Mouse (Mus musculus) left cerebral cortex, postnatal 14 days (tissue): ENCODE data around the gene Dqx1. TPM values are rescaled to one million over a fixed set of nuclear protein-coding genes. Genes with fewer than 3 reads are reported as not detected.

Source experiments
- DNase-seq, 2 experiments: peaks; one replicate each; pipeline ENCODE4 v3.0.0; 2021 to 2022; ENCODE audit warnings: low spot score in 2 of 2, mixed read lengths in 1 of 2
- intact Hi-C: fragments of 180-260 bp; cut with DNase I; formaldehyde crosslinking; loops from one replicate; pipeline ENCODE4 v1.15.1; 2025
- total RNA-seq, 2 experiments: library from RNA; stranded (reverse); gene quantifications; 2 replicates each; pipeline ENCODE4 v1.2.3; 2021

Dqx1 gene
- total RNA-seq, 2 experiments from 2014 or later, result 0.44 to 0.79 TPM

DNA sequence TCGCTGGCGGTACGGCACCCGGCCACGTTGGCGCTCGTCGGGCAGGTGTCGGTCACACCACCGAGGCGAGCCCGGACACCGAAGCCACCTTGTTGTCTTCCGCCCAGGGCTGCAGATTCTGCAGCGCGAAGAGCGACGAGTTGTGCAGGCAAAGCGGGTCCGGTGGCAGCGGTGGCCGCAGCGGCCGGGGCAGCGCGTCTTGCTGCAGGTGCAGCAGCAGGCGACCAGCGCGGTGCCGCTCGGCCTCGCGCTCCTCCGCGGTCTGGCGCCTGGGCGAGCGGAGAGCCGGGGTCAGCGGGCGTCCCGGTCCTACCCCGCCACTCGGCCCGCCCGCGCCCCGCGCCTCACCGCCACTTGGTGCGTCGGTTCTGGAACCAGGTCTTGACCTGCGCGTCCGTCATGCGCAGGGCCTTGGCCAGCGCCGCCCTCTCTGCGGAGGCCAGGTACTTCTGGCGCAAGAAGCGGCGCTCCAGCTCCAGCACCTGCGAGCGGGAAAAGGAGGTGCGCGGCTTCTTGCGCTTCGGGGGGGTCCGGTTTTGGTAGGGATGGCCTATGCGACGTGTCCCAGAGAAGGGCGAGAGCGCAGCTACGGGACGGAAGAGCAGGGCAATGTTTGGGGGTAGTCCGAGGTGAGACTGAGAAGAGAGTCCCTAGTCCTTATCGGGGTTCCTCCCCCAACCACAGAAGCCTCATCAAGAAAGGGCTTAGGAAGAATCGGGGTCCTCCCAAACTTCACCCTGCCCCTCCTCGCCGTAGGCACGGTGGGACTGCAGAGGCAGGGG, 11.3 kb downstream of the Dqx1 start:
- DNase-seq, result no peak
- intact Hi-C loops, result no loop called here

DNA sequence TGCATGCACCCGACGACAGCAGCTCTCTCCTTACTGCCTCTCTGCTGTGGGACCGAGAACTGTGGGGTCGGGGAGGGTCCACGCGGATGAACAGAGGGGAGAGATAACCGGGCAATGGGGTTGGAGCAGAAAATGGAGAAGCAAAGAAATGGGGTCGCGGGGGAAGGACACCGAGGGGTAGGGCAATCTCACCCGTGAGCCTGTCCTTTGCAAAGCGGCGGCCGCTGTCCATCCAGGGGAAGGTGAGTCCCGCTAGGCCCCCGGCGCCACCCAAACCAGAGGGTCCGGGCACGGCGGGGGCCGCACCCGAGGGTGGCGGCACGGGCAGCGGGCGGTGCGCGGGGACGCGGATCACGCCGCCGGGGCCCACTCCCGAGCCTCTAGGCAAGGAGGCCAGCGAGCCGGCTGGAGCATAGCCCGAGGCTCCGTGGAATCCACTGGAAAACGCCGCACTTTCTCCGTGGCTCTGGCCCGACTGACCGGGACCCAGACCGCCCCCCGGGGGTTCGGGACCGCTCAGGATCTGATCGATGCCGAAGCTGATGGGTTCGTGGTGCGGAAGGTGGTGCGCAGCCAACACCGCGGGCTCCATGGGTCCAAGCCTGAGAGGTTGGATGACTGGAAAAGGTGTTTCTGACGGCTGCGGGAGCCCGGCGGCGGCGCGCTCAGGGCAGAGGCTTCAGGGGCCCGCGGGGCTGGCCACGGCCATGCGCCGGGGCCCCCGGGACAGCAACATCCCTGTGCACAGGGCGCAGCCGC, 12.0 kb downstream of the Dqx1 start:
- intact Hi-C loops, result no loop called here
- no peak for DNase-seq

DNA sequence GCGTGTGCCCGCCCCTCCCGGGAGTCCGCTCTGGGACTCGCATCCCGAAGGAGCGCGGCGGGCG, 12.4 kb downstream of the Dqx1 start, which contains the start of gene Tlx2:
Gene Tlx2 (minus strand): TSS at position 47 of the 64 bp plus-strand sequence.
- no peak for DNase-seq
- intact Hi-C loops, result no loop called here

DNA sequence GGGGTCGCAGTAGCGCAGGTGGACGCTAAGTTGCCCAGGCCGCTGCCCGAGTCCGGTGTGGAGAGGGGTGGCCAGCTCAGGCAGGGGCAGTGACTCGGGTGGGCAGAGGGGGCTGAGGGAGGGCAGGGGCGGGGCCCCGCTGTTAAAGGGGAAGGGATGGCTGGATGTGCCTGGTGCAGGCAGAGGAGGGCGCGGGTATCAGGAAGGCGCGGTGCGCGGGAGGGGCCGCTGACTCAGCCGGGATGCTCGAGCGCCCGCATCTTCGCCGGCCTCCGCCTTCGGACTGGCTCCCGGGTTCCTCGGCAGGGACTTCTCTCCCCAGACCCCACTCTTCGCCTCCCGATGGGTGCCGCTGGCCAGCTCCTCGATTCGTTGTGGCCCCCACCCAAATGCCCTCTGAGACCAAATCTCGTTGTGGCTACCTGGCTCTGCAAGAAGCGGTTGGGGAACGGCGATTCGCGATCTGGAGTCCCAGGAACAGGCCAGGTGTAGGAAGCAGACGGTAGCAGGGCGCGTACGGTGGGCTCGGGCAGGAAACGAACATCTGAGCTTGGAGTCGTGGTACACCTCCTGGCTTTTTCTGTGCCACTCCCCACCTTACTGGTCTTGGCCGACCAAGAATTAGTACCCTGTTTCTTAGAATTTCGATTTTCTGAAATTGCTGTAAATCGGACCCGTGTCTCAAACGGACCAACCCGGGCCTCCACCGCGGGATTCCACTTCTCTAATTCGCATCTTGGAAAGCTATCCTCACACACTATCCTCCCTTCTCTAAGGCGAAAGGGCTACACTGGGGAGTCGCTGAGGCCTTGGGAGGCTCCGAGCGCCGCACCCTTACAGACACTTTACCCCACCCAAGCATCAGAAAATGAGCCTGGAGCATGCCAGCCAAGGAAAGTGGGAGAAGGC, 12.9 kb downstream of the Dqx1 start:
- no peak for DNase-seq
- intact Hi-C loops, result no loop called here

DNA sequence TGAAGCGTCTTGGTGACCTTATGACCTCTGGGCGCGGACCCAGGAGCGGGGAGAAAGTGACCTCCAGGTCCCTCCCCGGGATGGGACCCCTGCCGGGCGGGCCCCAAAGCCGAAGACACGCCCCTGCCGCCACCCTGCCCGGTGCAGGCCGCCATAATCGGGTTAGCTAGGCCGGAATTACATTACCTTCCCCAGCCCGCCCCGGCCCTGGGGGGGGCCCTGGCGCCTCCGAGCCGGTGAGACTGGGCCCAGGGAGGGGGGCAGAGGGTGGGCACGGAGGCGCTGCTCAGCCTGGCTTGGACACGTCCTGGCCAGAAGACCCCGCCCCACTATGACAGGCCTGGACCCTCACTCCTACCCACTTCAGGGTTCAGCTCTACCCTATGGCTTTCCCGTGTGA, 13.6 kb downstream of the Dqx1 start:
- intact Hi-C loops, result no loop called here
- DNase-seq, result no peak

DNA sequence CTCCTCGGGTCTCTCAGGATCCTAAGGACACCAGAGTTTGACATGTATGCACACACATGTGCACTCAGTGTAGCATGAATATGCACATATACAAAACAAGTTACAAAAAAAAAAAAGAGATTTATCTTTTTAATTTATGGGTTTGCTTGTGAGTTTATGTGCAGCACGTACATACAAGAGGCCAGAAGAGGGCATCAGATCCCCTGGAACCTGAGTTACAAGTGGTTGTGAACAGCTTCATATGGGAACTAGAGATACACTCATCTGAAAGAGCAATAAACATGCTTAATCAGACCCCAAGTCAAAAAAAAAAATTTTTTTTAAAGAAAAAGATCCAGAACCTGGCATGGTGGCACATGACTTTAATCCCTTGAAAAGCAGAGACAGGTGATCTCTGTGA, 17.3 kb downstream of the Dqx1 start:
- intact Hi-C loops, result loop anchor here (5.0 kb wide), 1 partner anchor 78 kb away; no protein-coding TSS in a partner anchor
- DNase-seq, result no peak

- DNase-seq, result peak in 1 of 2 experiments; percentile 35
Observed at GRCm38 (mm10) chr6:83077630-83078323, 20.1 kb downstream of the Dqx1 start, which contains the start of gene Pcgf1. TSS of gene Pcgf1 (plus strand) at chr6:83077869.

DNA sequence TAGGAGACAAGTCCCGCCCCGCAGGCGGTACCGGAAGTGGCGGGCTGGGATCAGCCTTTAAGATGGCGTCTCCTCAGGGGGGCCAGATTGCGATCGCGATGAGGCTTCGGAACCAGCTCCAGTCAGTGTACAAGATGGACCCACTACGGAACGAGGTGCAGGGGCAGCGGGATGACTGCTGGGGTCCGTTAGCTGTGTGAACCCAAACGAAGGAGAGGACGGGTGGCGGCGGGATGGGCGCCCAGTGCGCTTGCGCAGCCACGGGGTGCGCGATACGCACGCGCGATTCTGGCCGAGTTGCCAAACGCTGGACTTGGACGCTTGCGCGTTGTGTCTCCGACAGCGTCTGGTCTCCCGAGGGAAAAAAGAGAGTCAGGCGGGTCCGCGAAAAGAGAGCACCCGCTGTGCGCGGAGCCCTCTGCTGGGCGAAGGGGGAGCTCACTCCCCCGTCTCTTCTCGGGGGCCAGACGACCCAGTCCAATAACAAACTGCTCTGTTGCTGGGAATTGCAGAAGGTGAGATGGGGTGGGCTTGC, 20.7 kb downstream of the Dqx1 start:
- DNase-seq, result peak; percentile 98 to 99
- intact Hi-C loops, result loop anchor here (5.0 kb wide), 1 partner anchor 81 kb away; no protein-coding TSS in a partner anchor

More at GRCm38 (mm10) chr6:83077630-83078323, 20.1 kb downstream of the Dqx1 start, which contains the start of gene Pcgf1:
- intact Hi-C loops, result loop anchor here (5.0 kb wide), 1 partner anchor 80 kb away; no protein-coding TSS in a partner anchor

DNA sequence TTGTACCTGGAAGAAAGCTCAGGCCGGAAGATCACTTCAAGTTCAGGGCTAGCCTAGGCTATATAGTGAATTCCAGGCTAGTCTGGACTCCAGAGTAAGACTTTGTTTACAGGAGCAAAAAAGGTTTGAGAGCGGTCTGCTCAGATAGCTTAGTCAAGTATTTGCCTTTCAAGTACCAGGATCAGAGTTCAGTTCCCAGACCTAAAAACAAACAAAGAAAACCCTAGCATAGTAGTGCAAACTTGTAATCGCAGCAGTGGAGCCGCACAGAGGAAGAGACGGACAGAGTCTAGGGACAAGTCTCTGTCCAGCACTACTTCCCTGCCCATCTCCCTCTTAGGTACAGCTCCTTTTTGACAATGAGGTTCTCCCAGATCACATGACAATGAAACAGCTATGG, 22.6 kb downstream of the Dqx1 start:
- no peak for DNase-seq
- intact Hi-C loops, result no loop called here

- intact Hi-C loops, result no loop called here
Observed at GRCm38 (mm10) chr6:83083497-83083896, 25.9 kb downstream of the Dqx1 start.

GRCm38 (mm10) chr6:83084477-83084876, 26.8 kb downstream of the Dqx1 start:
- intact Hi-C loops, result no loop called here
- DNase-seq, result no peak

More at GRCm38 (mm10) chr6:83083497-83083896, 25.9 kb downstream of the Dqx1 start:
- DNase-seq, result no peak

- intact Hi-C loops, result no loop called here
- DNase-seq, result no peak
Observed at GRCm38 (mm10) chr6:83086121-83087035, 28.7 kb downstream of the Dqx1 start, which contains the start of gene Lbx2. TSS of gene Lbx2 (plus strand) at chr6:83086367.

- intact Hi-C loops, result no loop called here
- no peak for DNase-seq
Observed at GRCm38 (mm10) chr6:83087205-83087925, 29.7 kb downstream of the Dqx1 start.

DNA sequence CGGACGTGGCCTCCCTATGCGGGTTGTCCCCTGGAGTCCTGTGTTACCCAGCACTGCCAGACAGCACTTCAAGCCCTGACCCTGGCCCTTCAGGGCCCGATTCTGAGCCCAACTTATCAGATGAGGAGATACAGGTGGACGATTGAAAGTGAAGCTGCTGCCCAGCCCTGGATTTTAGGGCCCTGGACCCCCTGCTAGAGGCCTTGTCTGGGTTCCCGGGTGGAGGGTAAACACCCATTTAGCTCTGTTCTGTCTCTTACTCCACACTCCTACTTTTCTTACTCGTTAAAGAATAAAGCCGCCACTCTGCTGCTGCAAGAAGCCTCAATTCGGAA, 30.2 kb downstream of the Dqx1 start:
- intact Hi-C loops, result no loop called here
- DNase-seq, result no peak

GRCm38 (mm10) chr6:83092416-83093127, 34.9 kb downstream of the Dqx1 start:
- DNase-seq, result no peak
- intact Hi-C loops, result no loop called here

DNA sequence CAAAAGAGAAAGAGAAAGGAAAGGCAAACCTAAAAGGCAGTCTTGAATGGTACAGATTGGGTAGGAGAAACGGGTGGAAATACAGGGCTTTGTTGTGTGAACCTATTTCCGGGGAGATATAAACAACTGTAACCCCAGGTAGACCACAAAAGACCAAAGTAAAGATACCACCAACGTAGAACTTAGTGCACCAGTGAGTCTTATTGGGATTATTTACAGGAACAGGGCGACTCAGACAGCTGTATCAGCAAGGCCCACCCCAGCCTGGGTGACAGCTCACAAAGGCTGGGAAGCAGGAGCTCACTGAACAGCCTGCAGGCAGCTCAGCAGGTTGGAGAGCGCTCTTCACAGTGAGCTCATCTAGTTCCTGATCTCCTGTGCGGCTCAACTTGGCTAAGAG, 38.3 kb downstream of the Dqx1 start:
- no peak for DNase-seq
- intact Hi-C loops, result no loop called here

DNA sequence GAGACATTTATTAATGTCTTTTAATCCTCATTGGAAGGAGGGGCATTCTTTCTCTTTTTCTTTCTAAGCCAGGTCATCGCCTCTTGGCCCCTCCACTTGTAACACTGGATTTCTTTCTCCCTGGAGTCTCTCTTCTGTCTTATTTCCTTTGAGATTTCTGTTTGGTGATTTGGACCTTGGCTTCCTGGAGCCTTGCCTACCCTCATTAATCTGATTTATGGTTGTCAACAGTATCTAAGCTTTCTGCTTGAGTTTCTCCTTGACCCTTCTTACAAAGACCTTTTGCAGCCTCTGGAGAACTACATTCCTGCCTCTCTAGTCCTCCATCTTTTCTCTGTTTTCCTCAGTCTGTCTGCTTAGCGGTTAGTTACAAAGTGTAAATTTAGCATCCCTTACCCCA, 40.8 kb downstream of the Dqx1 start:
- intact Hi-C loops, result no loop called here
- DNase-seq, result no peak
